Mouse (Mus musculus) stomach, embryonic 15.5 days (tissue): ENCODE results near the gene Inhbb. TPM values are rescaled to one million over a fixed set of nuclear protein-coding genes. Genes with fewer than 3 reads are reported as not detected.

Experiments used
- ATAC-seq: fragments of 200-750 bp; cut with Nextera tagmentation; 2 replicates; pipeline ENCODE4 v1.8.0; 2017; ENCODE audit warnings: low read depth, moderate number of reproducible peaks, moderate TSS enrichment; ENCODE audit not compliant: insufficient read depth, low FRiP score
- H3K27ac ChIP-seq: fragments of 300-500 bp; sonication (generic); 2 replicates; pipeline ENCODE4 v1.5.1; 2015; ENCODE audit warnings: mild to moderate bottlenecking, inconsistent platforms
- H3K27me3 ChIP-seq: fragments of 300-500 bp; sonication (generic); replicated peaks from 2 replicates; pipeline ENCODE4 v1.6.1; 2015; ENCODE audit warnings: inconsistent platforms
- H3K36me3 ChIP-seq: fragments of 300-500 bp; sonication (generic); 2 replicates; pipeline ENCODE4 v1.6.1; 2015; ENCODE audit warnings: inconsistent platforms
- H3K4me1 ChIP-seq: fragments of 300-500 bp; sonication (generic); 2 replicates; pipeline ENCODE4 v1.6.1; 2015; ENCODE audit warnings: inconsistent platforms
- H3K4me2 ChIP-seq: fragments of 300-500 bp; sonication (generic); 2 replicates; pipeline ENCODE4 v1.6.1; 2015; ENCODE audit warnings: mild to moderate bottlenecking, inconsistent platforms
- H3K4me3 ChIP-seq: fragments of 300-500 bp; sonication (generic); replicated peaks from 2 replicates; pipeline ENCODE4 v1.5.1; 2015; ENCODE audit warnings: inconsistent platforms
- H3K9ac ChIP-seq: fragments of 300-500 bp; sonication (generic); 2 replicates; pipeline ENCODE4 v1.6.1; 2015; ENCODE audit warnings: inconsistent platforms
- H3K9me3 ChIP-seq: fragments of 300-500 bp; sonication (generic); 2 replicates; pipeline ENCODE4 v1.6.1; 2016; ENCODE audit warnings: inconsistent platforms
- WGBS: fragments of 180-500 bp; shearing (Covaris S2); methylation state at CpG from one replicate; pipeline ENCODE4 v1.1.7; 2015; 5-methylcytosine and 5-hydroxymethylcytosine counted together
- polyA plus RNA-seq: library from polyadenylated mRNA; unstranded; fragments of >200 nt; fragmentation: Nextera tagmentation; extraction: Ambion mirVana; gene quantifications from 2 replicates; pipeline ENCODE4 v1.2.1, GENCODE M21; 2015

Inhbb gene
- 0.93 and 1.2 TPM in 2 replicates for polyA plus RNA-seq

GRCm38 (mm10) chr1:119421576-119422421 lies at the start of gene Inhbb:
Gene Inhbb, minus strand, starts transcription at chr1:119422248.
- WGBS, result under 1% methylated on average over 80 of the region's 92 CpGs
- Histone ChIP-seq H3K4me1 (peaks cover 20% of the 10 kb centered on the region), H3K27ac (no peak within 1 kb of the TSS), H3K4me3 (peak within 1 kb of the TSS; percentile 62), H3K36me3 (no peaks in the 10 kb centered on the region), H3K9me3 (no peaks in the 10 kb centered on the region), H3K9ac (peak within 1 kb of the TSS; percentile 23; the same call in 1 of the 2 replicates), H3K27me3 (peaks cover 66% of the 10 kb centered on the region), H3K4me2 (peak within 1 kb of the TSS; percentile 99)
- 0 out of 2 replicates have a peak, but pooled peaks have one; percentile 6 for ATAC-seq

DNA sequence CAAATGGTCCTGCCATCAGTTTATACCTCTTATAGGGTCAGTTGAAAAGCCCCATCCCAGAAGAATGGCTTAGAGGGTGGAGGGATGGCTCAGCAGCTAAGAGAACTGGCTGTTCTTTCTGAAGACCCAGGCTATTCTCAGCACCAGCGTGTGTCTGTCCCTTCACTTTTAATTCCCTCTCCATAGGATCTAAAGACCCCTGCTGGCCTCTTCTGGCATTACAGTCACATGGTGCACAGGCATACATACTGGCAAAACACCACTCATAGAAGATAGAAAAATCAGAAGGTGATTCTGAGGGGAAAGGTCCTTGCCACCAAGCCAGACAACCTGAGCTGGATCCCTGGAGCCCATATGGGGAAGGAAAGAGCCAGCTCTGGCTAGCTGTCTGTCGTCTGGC lies 41.3 kb upstream of the Inhbb start:
- H3K4me3 ChIP-seq, result no peak overlapping the region
- no peaks in the 10 kb centered on the region for H3K36me3 ChIP-seq
- no peaks in the 10 kb centered on the region for H3K9me3 ChIP-seq
- ATAC-seq, result no peak
- no peak overlapping the region for H3K27ac ChIP-seq
- no peaks in the 10 kb centered on the region for H3K4me1 ChIP-seq
- no peak overlapping the region for H3K9ac ChIP-seq
- no peaks in the 10 kb centered on the region for H3K27me3 ChIP-seq
- WGBS, result 44% methylated on average over 2 of the region's 2 CpGs
- no peak overlapping the region for H3K4me2 ChIP-seq

DNA sequence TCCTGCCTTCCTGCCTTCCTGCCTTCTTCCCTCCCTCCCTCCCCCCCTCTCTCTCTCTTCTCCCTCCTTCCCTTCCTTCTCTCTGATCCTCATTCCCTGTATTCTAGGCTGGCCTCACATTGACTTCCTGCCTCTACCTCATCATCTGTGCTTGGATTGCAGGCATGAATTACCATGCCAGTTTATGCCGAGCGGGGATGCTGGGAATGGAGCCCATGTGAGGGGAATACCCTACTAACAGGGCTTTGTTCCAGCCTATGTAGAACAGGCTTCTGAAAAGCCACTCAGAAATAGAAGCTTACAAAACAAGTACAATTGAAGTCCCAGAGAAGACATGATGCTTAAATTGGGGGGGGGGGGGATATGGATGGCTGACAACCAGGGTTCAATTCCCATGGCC lies 38.0 kb upstream of the Inhbb start:
- no peaks in the 10 kb centered on the region for H3K9me3 ChIP-seq
- 80% methylated on average over 2 of the region's 2 CpGs for WGBS
- no peaks in the 10 kb centered on the region for H3K36me3 ChIP-seq
- H3K4me3 ChIP-seq, result no peak overlapping the region
- H3K4me2 ChIP-seq, result no peak overlapping the region
- H3K27ac ChIP-seq, result no peak overlapping the region
- peaks cover 2% of the 10 kb centered on the region; the same call in 1 of the 2 replicates for H3K4me1 ChIP-seq
- no peak overlapping the region for H3K9ac ChIP-seq
- 0 out of 2 replicates have a peak, but pooled peaks cover 3% of the 10 kb centered on the region for H3K27me3 ChIP-seq
- ATAC-seq, result no peak

DNA sequence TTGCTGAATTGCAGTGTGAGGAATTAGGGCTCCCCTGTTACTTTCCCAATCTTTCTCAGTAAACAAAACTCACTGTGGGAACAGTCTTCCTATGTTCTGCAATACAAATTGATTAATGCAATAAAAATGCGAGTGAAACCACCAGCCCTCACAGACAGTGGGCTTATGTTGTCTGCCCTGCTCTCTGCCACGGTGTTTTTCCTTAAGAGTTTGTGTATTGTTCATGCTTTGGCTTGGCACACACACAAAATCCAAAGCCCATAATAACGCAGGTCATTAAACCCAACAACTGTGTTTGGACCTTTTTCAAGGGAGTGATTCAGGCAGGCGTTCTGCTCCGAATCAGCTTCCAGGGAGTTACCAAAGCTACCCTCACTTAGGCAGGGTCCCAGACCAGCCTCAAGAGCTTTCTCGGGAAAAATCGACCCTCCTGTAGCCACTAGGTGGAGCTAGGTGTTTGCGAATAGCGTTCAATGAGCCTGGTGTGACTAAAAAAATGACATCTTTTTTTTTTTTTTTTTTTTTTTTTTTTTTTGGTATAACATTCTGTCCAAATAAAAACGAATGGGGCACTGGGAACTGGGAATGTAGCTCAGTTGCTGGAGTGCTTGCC lies 36.1 kb upstream of the Inhbb start:
- H3K36me3 ChIP-seq, result no peaks in the 10 kb centered on the region
- H3K9ac ChIP-seq, result no peak overlapping the region
- no peak overlapping the region for H3K4me3 ChIP-seq
- no peak for ATAC-seq
- H3K27ac ChIP-seq, result no peak overlapping the region
- H3K4me1 ChIP-seq, result peaks cover 2% of the 10 kb centered on the region; the same call in 1 of the 2 replicates
- H3K9me3 ChIP-seq, result no peaks in the 10 kb centered on the region
- H3K27me3 ChIP-seq, result 0 out of 2 replicates have a peak, but pooled peaks cover 3% of the 10 kb centered on the region
- WGBS, result 9% methylated on average over 10 of the region's 10 CpGs
- H3K4me2 ChIP-seq, result 0 out of 2 replicates have a peak overlapping the region, but pooled peaks have one; percentile 5

- H3K4me2 ChIP-seq, result peak overlapping the region; percentile 32; the same call in 1 of the 2 replicates
- H3K27me3 ChIP-seq, result 0 out of 2 replicates have a peak, but pooled peaks cover 3% of the 10 kb centered on the region
- H3K9me3 ChIP-seq, result no peaks in the 10 kb centered on the region
- 40% methylated on average over 4 of the region's 5 CpGs for WGBS
- no peak overlapping the region for H3K27ac ChIP-seq
- no peak overlapping the region for H3K9ac ChIP-seq
- peak; percentile 42; the same call in 1 of the 2 replicates for ATAC-seq
- H3K4me3 ChIP-seq, result peak overlapping the region; percentile 5; the same call in 1 of the 2 replicates
- peaks cover 2% of the 10 kb centered on the region; the same call in 1 of the 2 replicates for H3K4me1 ChIP-seq
- no peaks in the 10 kb centered on the region for H3K36me3 ChIP-seq
Measured at GRCm38 (mm10) chr1:119457528-119457855, 35.4 kb upstream of the Inhbb start.

DNA sequence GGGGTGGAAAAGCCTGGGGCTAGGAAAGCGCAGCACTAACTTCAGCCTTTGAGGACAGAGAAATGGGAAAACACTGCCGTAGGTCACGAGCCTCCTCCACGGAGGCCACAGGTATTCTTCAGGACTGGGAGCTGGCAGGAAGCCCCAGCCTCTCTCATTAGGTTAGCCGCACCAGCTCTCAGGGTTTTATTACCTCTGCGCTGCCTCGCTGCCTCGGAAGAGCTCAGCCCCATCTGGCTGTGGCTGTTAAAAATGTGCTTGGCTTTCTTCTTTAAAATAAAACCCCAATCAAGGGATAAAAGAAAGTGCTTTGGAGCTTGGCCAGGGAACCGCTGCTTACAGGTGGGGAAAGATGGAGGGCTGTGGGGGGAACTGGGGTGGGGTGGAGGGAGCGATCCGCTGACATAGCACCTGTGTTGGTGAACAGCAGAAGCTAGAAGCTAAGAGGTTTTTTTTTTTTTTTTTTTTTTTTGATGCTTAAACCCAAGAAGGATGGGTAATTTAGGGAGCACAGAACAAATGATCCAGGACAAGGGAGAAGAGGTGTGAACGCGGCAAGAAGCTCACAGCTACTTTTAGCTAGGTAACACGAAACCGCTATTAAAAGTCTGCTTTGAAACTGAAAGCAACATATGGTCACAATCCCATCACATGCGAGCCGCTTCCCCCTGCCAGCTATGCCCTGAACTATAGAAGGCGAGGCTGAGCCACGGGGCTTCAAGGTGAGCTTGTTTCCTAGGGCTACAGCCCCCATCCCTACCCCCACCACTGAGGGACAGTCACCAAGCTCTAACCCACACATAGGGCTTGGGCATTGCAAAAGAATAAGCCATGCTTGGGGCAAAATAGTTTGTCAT lies 34.9 kb upstream of the Inhbb start:
- no peak for ATAC-seq
- H3K4me3 ChIP-seq, result peak overlapping the region; percentile 5; the same call in 1 of the 2 replicates
- H3K4me2 ChIP-seq, result peak overlapping the region; percentile 32

GRCm38 (mm10) chr1:119453731-119454130 lies 31.7 kb upstream of the Inhbb start:
- Histone ChIP-seq H3K9ac (no peak overlapping the region), H3K4me2 (no peak overlapping the region), H3K27ac (no peak overlapping the region), H3K4me1 (peaks cover 2% of the 10 kb centered on the region; the same call in 1 of the 2 replicates), H3K36me3 (no peaks in the 10 kb centered on the region), H3K9me3 (no peaks in the 10 kb centered on the region), H3K27me3 (0 out of 2 replicates have a peak, but pooled peaks cover 3% of the 10 kb centered on the region), H3K4me3 (no peak overlapping the region)
- 62% methylated on average over 4 of the region's 4 CpGs for WGBS
- ATAC-seq, result no peak

More for the DNA sequence above, 34.9 kb upstream of the Inhbb start:
- Histone ChIP-seq H3K4me1 (peaks cover 2% of the 10 kb centered on the region; the same call in 1 of the 2 replicates), H3K27me3 (0 out of 2 replicates have a peak, but pooled peaks cover 3% of the 10 kb centered on the region), H3K9ac (no peak overlapping the region), H3K9me3 (no peaks in the 10 kb centered on the region), H3K36me3 (no peaks in the 10 kb centered on the region), H3K27ac (no peak overlapping the region)
- 23% methylated on average over 19 of the region's 19 CpGs for WGBS

- Histone ChIP-seq H3K4me3 (no peak overlapping the region), H3K27ac (no peak overlapping the region), H3K36me3 (no peaks in the 10 kb centered on the region), H3K4me1 (no peaks in the 10 kb centered on the region), H3K27me3 (no peaks in the 10 kb centered on the region), H3K9ac (no peak overlapping the region), H3K4me2 (no peak overlapping the region), H3K9me3 (no peaks in the 10 kb centered on the region)
- ATAC-seq, result no peak
- 65% methylated on average over 10 of the region's 10 CpGs for WGBS
Measured at GRCm38 (mm10) chr1:119451417-119451816, 29.4 kb upstream of the Inhbb start.

DNA sequence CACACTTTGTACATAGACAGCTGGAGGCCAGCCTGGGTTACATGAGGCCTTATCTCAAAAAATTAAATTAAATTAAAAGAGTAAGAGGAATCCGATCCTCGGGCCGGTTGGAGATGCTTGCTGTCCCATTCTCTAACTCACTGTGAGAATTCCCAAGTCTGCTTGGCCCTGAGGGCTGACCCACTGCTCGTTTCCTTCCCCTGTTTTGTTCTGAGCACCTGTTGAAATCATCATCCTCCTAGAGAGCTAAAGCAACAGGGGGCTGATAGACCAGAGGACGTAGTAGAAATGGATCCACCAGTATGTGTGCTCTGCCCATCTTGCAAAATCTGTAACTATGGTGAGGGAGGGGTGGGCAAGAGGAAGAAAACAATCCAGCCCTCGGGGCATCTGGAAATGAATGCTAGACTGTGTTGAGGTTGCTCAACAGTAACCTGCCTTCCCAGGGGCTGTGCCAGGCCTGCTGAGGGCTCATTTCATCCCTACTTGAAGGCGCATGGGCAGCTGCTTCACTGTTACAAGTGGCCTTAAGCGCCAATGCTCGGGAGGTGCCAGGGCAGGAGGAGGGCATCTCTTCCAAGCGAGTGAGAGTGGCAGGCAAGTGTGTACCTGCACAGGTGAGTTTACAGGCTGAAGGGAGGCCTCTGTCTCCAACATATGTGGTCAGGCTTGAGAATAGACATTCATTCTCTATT lies 28.8 kb upstream of the Inhbb start:
- H3K27me3 ChIP-seq, result no peaks in the 10 kb centered on the region
- no peak overlapping the region for H3K9ac ChIP-seq
- H3K27ac ChIP-seq, result no peak overlapping the region
- no peak overlapping the region for H3K4me3 ChIP-seq
- H3K4me1 ChIP-seq, result no peaks in the 10 kb centered on the region
- no peaks in the 10 kb centered on the region for H3K36me3 ChIP-seq
- H3K4me2 ChIP-seq, result no peak overlapping the region
- no peak for ATAC-seq
- 84% methylated on average over 10 of the region's 10 CpGs for WGBS
- H3K9me3 ChIP-seq, result no peaks in the 10 kb centered on the region

- Histone ChIP-seq H3K4me3 (no peak overlapping the region), H3K27me3 (no peaks in the 10 kb centered on the region), H3K27ac (no peak overlapping the region), H3K9me3 (no peaks in the 10 kb centered on the region), H3K36me3 (no peaks in the 10 kb centered on the region), H3K4me2 (no peak overlapping the region), H3K9ac (no peak overlapping the region), H3K4me1 (no peaks in the 10 kb centered on the region)
- 66% methylated on average over 10 of the region's 10 CpGs for WGBS
- no peak for ATAC-seq
Measured at GRCm38 (mm10) chr1:119446753-119447283, 24.8 kb upstream of the Inhbb start.
